Mouse (Mus musculus): ENCODE data around the gene P2ry2. TPM values are rescaled to one million over a fixed set of nuclear protein-coding genes. Genes with fewer than 3 reads are reported as not detected.

Gene P2ry2
- polyA plus RNA-seq, 1 experiment from 2014 or later = 0.54 TPM

GRCm38 (mm10) chr7:101030756-101031155, 18.1 kb upstream of the P2ry2 start:
- no peak for ATAC-seq (replicated peaks; ENCODE audit: insufficient number of reproducible peaks, low FRiP score, low TSS enrichment)
- no peaks in the 10 kb centered on the region for H3K36me3 ChIP-seq (ENCODE audit: control insufficient read depth, insufficient read depth, low read length)
- 0 out of 2 replicates have a peak, but pooled peaks cover 2% of the 10 kb centered on the region for H3K27me3 ChIP-seq (ENCODE audit: control insufficient read depth, insufficient read depth, low read length)
- H3K4me1 ChIP-seq (ENCODE audit: control insufficient read depth, insufficient read depth, low read length) = no peaks in the 10 kb centered on the region
- H3K9me3 ChIP-seq (replicated peaks; ENCODE audit: control insufficient read depth, low read length) = no peaks in the 10 kb centered on the region
- H3K4me2 ChIP-seq = no peak overlapping the region
- H3K27ac ChIP-seq (ENCODE audit: low read depth, low read length) = no peak overlapping the region
- no peak overlapping the region for H3K4me3 ChIP-seq (ENCODE audit: low read depth, low read length)
- no peak overlapping the region for H3K9ac ChIP-seq (ENCODE audit: low read depth, low read length)

GRCm38 (mm10) chr7:101029446-101029845, 16.8 kb upstream of the P2ry2 start:
- Histone ChIP-seq H3K36me3 (ENCODE audit: control insufficient read depth, insufficient read depth, low read length) (no peaks in the 10 kb centered on the region), H3K27ac (ENCODE audit: low read depth, low read length) (no peak overlapping the region), H3K4me3 (ENCODE audit: low read depth, low read length) (no peak overlapping the region), H3K27me3 (ENCODE audit: control insufficient read depth, insufficient read depth, low read length) (0 out of 2 replicates have a peak, but pooled peaks cover 2% of the 10 kb centered on the region), H3K4me1 (ENCODE audit: control insufficient read depth, insufficient read depth, low read length) (no peaks in the 10 kb centered on the region), H3K9me3 (replicated peaks; ENCODE audit: control insufficient read depth, low read length) (no peaks in the 10 kb centered on the region), H3K4me2 (no peak overlapping the region), H3K9ac (ENCODE audit: low read depth, low read length) (no peak overlapping the region)
- no peak for ATAC-seq (replicated peaks; ENCODE audit: insufficient number of reproducible peaks, low FRiP score, low TSS enrichment)
- 58% methylated on average over 6 of the region's 6 CpGs for WGBS (ENCODE audit: insufficient replicate concordance)

- ATAC-seq (replicated peaks; ENCODE audit: insufficient number of reproducible peaks, low FRiP score, low TSS enrichment) = no peak
- H3K4me1 ChIP-seq (ENCODE audit: control insufficient read depth, insufficient read depth, low read length) = no peaks in the 10 kb centered on the region
- no peaks in the 10 kb centered on the region for H3K9me3 ChIP-seq (replicated peaks; ENCODE audit: control insufficient read depth, low read length)
- 0 out of 2 replicates have a peak, but pooled peaks cover 2% of the 10 kb centered on the region for H3K27me3 ChIP-seq (ENCODE audit: control insufficient read depth, insufficient read depth, low read length)
- 87% methylated on average over 9 of the region's 9 CpGs for WGBS (ENCODE audit: insufficient replicate concordance)
- H3K36me3 ChIP-seq (ENCODE audit: control insufficient read depth, insufficient read depth, low read length) = no peaks in the 10 kb centered on the region
- H3K27ac ChIP-seq (ENCODE audit: low read depth, low read length) = no peak overlapping the region
- H3K4me2 ChIP-seq = no peak overlapping the region
- H3K4me3 ChIP-seq (ENCODE audit: low read depth, low read length) = no peak overlapping the region
- no peak overlapping the region for H3K9ac ChIP-seq (ENCODE audit: low read depth, low read length)
Measured at GRCm38 (mm10) chr7:101028991-101029390, 16.3 kb upstream of the P2ry2 start.

- Histone ChIP-seq H3K4me3 (ENCODE audit: low read depth, low read length) (no peak overlapping the region), H3K27me3 (ENCODE audit: control insufficient read depth, insufficient read depth, low read length) (0 out of 2 replicates have a peak, but pooled peaks cover 2% of the 10 kb centered on the region), H3K4me1 (ENCODE audit: control insufficient read depth, insufficient read depth, low read length) (no peaks in the 10 kb centered on the region), H3K36me3 (ENCODE audit: control insufficient read depth, insufficient read depth, low read length) (no peaks in the 10 kb centered on the region), H3K9me3 (replicated peaks; ENCODE audit: control insufficient read depth, low read length) (no peaks in the 10 kb centered on the region), H3K27ac (ENCODE audit: low read depth, low read length) (no peak overlapping the region), H3K9ac (ENCODE audit: low read depth, low read length) (no peak overlapping the region), H3K4me2 (no peak overlapping the region)
- ATAC-seq (replicated peaks; ENCODE audit: insufficient number of reproducible peaks, low FRiP score, low TSS enrichment) = no peak
- WGBS (ENCODE audit: insufficient replicate concordance) = 86% methylated on average over 5 of the region's 5 CpGs
Measured at GRCm38 (mm10) chr7:101028444-101028757, 15.7 kb upstream of the P2ry2 start.

- Histone ChIP-seq H3K27me3 (ENCODE audit: control insufficient read depth, insufficient read depth, low read length) (0 out of 2 replicates have a peak, but pooled peaks cover 2% of the 10 kb centered on the region), H3K4me3 (ENCODE audit: low read depth, low read length) (no peak overlapping the region), H3K4me2 (no peak overlapping the region), H3K4me1 (ENCODE audit: control insufficient read depth, insufficient read depth, low read length) (no peaks in the 10 kb centered on the region), H3K9me3 (replicated peaks; ENCODE audit: control insufficient read depth, low read length) (no peaks in the 10 kb centered on the region), H3K9ac (ENCODE audit: low read depth, low read length) (no peak overlapping the region), H3K27ac (ENCODE audit: low read depth, low read length) (no peak overlapping the region), H3K36me3 (ENCODE audit: control insufficient read depth, insufficient read depth, low read length) (no peaks in the 10 kb centered on the region)
- ATAC-seq (replicated peaks; ENCODE audit: insufficient number of reproducible peaks, low FRiP score, low TSS enrichment) = no peak
- WGBS (ENCODE audit: insufficient replicate concordance) = 69% methylated on average over 10 of the region's 10 CpGs
Measured at GRCm38 (mm10) chr7:101027623-101028443, 15.2 kb upstream of the P2ry2 start.

- Histone ChIP-seq H3K27me3 (ENCODE audit: control insufficient read depth, insufficient read depth, low read length) (0 out of 2 replicates have a peak, but pooled peaks cover 2% of the 10 kb centered on the region), H3K9ac (ENCODE audit: low read depth, low read length) (no peak overlapping the region), H3K4me1 (ENCODE audit: control insufficient read depth, insufficient read depth, low read length) (no peaks in the 10 kb centered on the region), H3K27ac (ENCODE audit: low read depth, low read length) (no peak overlapping the region), H3K4me3 (ENCODE audit: low read depth, low read length) (no peak overlapping the region), H3K36me3 (ENCODE audit: control insufficient read depth, insufficient read depth, low read length) (no peaks in the 10 kb centered on the region), H3K9me3 (replicated peaks; ENCODE audit: control insufficient read depth, low read length) (no peaks in the 10 kb centered on the region), H3K4me2 (no peak overlapping the region)
- WGBS (ENCODE audit: insufficient replicate concordance) = 70% methylated on average over 5 of the region's 5 CpGs
- ATAC-seq (replicated peaks; ENCODE audit: insufficient number of reproducible peaks, low FRiP score, low TSS enrichment) = no peak
Measured at GRCm38 (mm10) chr7:101026836-101027235, 14.2 kb upstream of the P2ry2 start.

- Histone ChIP-seq H3K4me2 (no peak overlapping the region), H3K27me3 (ENCODE audit: control insufficient read depth, insufficient read depth, low read length) (peaks cover 24% of the 10 kb centered on the region), H3K27ac (ENCODE audit: low read depth, low read length) (0 out of 2 replicates have a peak overlapping the region, but pooled peaks have one; percentile 15), H3K4me1 (ENCODE audit: control insufficient read depth, insufficient read depth, low read length) (0 out of 2 replicates have a peak, but pooled peaks cover under 1% of the 10 kb centered on the region), H3K9ac (ENCODE audit: low read depth, low read length) (no peak overlapping the region), H3K36me3 (ENCODE audit: control insufficient read depth, insufficient read depth, low read length) (no peaks in the 10 kb centered on the region), H3K4me3 (ENCODE audit: low read depth, low read length) (no peak overlapping the region), H3K9me3 (replicated peaks; ENCODE audit: control insufficient read depth, low read length) (no peaks in the 10 kb centered on the region)
- ATAC-seq (replicated peaks; ENCODE audit: insufficient number of reproducible peaks, low FRiP score, low TSS enrichment) = no peak
- WGBS (ENCODE audit: insufficient replicate concordance) = 53% methylated on average over 6 of the region's 6 CpGs
Measured at GRCm38 (mm10) chr7:101017492-101017891, 4.8 kb upstream of the P2ry2 start.

GRCm38 (mm10) chr7:101017021-101017461, 4.4 kb upstream of the P2ry2 start:
- WGBS (ENCODE audit: insufficient replicate concordance) = 58% methylated on average over 7 of the region's 7 CpGs

GRCm38 (mm10) chr7:101014985-101015384, 2.3 kb upstream of the P2ry2 start:
- 73% methylated on average over 1 of the region's 1 CpGs for WGBS (ENCODE audit: insufficient replicate concordance)
- Histone ChIP-seq H3K27ac (ENCODE audit: low read depth, low read length) (no peak overlapping the region), H3K27me3 (ENCODE audit: control insufficient read depth, insufficient read depth, low read length) (peaks cover 45% of the 10 kb centered on the region)

More at GRCm38 (mm10) chr7:101017021-101017461, 4.4 kb upstream of the P2ry2 start:
- no peak for ATAC-seq (replicated peaks; ENCODE audit: insufficient number of reproducible peaks, low FRiP score, low TSS enrichment)
- Histone ChIP-seq H3K9me3 (replicated peaks; ENCODE audit: control insufficient read depth, low read length) (no peaks in the 10 kb centered on the region), H3K27me3 (ENCODE audit: control insufficient read depth, insufficient read depth, low read length) (peaks cover 28% of the 10 kb centered on the region), H3K4me2 (no peak overlapping the region), H3K4me3 (ENCODE audit: low read depth, low read length) (no peak overlapping the region), H3K4me1 (ENCODE audit: control insufficient read depth, insufficient read depth, low read length) (0 out of 2 replicates have a peak, but pooled peaks cover 4% of the 10 kb centered on the region), H3K36me3 (ENCODE audit: control insufficient read depth, insufficient read depth, low read length) (no peaks in the 10 kb centered on the region), H3K27ac (ENCODE audit: low read depth, low read length) (0 out of 2 replicates have a peak overlapping the region, but pooled peaks have one; percentile 15), H3K9ac (ENCODE audit: low read depth, low read length) (no peak overlapping the region)

More at GRCm38 (mm10) chr7:101014985-101015384, 2.3 kb upstream of the P2ry2 start:
- H3K9ac ChIP-seq (ENCODE audit: low read depth, low read length) = no peak overlapping the region
- H3K4me2 ChIP-seq = no peak overlapping the region
- no peaks in the 10 kb centered on the region for H3K36me3 ChIP-seq (ENCODE audit: control insufficient read depth, insufficient read depth, low read length)
- no peak for ATAC-seq (replicated peaks; ENCODE audit: insufficient number of reproducible peaks, low FRiP score, low TSS enrichment)
- no peak overlapping the region for H3K4me3 ChIP-seq (ENCODE audit: low read depth, low read length)
- peaks cover 7% of the 10 kb centered on the region; the same call in 1 of the 2 replicates for H3K4me1 ChIP-seq (ENCODE audit: control insufficient read depth, insufficient read depth, low read length)
- no peaks in the 10 kb centered on the region for H3K9me3 ChIP-seq (replicated peaks; ENCODE audit: control insufficient read depth, low read length)
